Mouse (Mus musculus) adrenal gland, postnatal 4 days (tissue): ENCODE measurements around the gene Adgrg5. TPM values are rescaled to one million over a fixed set of nuclear protein-coding genes. Genes with fewer than 3 reads are reported as not detected.

Experiments used
- DNase-seq, 2 experiments: peaks; one replicate each; pipeline ENCODE4 v3.0.0; 2021 to 2022; ENCODE audit warnings: low spot score in 2 of 2, mixed read lengths in 2 of 2
- long read RNA-seq, 2 experiments: library from polyadenylated mRNA; stranded (forward); transcript quantifications; one replicate each; pipeline ENCODE4 v2.0.0; 2021
- total RNA-seq, 2 experiments: library from RNA; stranded (reverse); gene quantifications; 2 replicates each; pipeline ENCODE4 v1.2.3; 2021

Adgrg5 gene
- under 1 TPM; 0.28 to 0.42 TPM for total RNA-seq
- long read RNA-seq, experiment 1, partial matches to known transcripts: 0 of 1 reads
- long read RNA-seq, experiment 1, other reads (novel, unspliced or antisense): 1 of 1 reads
- long read RNA-seq, experiment 2, partial matches to known transcripts: 0 of 1 reads
- long read RNA-seq, experiment 2, other reads (novel, unspliced or antisense): 0 of 1 reads

DNA sequence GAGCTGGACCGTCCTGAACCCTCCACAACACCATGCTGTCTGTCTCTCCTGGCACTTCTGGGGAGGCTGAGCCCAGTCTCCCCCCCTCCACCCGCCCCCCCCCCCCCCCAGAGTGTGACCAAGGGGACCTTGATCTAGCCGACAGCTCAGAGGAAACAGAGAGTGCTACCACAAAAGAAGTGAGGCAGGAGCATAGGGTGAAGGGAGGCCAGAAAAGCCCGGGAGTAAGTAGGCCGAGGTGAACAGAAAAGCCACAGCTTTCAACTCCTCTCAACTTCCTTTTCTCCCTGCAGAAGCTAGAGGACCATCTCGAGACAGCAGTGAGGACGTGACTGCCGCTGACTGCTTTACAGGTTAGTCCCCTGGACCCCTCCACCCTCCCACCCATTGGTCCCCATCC is at the start of gene Adgrg5:
TSS of gene Adgrg5 (plus strand) at position 290 of the 400 bp plus-strand sequence.
- no peak for DNase-seq

- DNase-seq: peak; percentile 40 to 58
Measured at GRCm38 (mm10) chr8:94874358-94874757, 49.1 kb upstream of the Adgrg5 start.

GRCm38 (mm10) chr8:94875096-94875870 is 48.2 kb upstream of the Adgrg5 start:
- DNase-seq: no peak

- no peak for DNase-seq
Measured at GRCm38 (mm10) chr8:94875871-94876150, 47.7 kb upstream of the Adgrg5 start.

- peak; percentile 96 to 97 for DNase-seq
Measured at GRCm38 (mm10) chr8:94876197-94876730, 47.2 kb upstream of the Adgrg5 start, which contains the start of gene Dok4. Gene Dok4, minus strand, starts transcription at chr8:94876330.

DNA sequence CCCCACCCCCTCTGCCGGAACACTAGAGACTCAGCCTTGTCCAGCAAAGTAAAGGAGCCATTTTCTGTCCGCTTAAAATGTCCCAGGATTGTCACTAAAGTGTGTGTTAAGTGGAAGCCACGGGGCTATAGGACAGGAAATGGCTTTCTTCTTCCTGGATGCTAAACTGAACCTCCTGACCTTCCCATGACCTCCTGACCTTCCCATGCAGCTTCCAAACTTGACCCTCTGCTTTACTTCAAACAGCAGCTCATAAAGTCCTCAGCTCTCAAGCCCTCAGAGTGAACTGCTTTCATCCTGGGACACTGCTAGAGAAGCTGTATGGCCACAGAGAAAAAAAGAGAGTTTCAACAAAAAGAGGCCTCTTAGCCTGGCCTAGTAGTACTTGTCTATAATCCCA is 46.7 kb upstream of the Adgrg5 start:
- DNase-seq: no peak

DNA sequence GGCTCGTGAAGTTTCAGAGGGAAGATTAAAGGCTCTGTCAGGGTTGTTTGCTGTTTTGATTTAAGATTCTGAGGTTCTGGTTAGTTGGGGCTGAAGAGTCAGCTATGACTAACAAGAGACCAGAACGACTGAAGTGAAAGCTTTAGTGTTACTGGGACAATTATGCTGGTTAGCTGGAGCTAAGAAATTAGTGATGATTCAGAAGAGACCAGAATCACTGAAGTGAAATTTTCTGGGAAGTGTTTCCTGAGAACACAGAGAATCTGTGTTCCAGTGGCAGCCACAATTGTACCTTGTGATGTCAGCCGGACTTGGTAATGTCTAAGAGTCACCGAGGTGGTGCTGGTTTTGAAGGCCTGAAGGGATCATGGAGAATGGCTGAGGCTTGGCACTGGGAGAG is 42.8 kb upstream of the Adgrg5 start:
- no peak for DNase-seq

GRCm38 (mm10) chr8:94888383-94889036 is 35.0 kb upstream of the Adgrg5 start:
- no peak for DNase-seq

DNA sequence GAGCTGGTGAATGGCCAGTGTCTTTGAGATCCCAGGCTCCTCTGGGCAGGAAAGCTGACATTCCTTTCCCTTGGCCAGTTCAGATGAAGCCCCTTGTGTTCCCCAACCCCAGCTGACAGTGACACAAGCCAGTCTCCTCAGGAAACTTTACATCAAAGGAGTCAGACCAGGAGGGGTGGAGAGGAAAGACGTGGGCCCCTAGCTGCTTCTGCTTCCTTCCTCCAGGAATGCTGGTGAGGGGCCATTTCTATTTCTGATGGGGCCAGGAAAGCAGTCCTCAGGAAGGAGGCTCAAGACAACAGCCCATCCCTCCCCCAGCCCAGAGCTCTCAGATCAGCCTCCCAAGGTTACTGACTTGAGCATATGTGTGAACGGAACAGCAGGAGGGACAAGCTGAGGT is 30.6 kb upstream of the Adgrg5 start:
- DNase-seq: no peak

DNA sequence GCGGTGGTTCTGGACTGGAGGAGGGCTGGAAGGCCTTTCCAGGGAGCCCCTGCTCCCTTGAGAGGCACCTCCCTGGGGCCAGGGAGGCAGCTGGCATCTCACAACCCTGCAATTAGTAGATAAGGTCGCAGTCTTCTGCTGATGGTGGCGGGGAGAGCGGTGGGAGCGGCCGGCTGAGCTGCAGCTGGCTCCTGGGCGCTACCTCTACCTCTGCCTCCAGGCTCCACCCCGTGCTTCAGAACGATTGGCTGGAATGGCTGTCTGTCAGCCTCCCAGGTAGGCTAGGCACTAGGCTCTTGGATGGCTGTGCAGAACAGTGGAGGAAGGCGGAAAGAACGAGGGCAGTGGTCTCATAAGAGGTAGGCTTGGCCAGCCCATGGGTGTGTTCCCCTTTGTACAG is 24.2 kb upstream of the Adgrg5 start:
- DNase-seq: no peak

GRCm38 (mm10) chr8:94900617-94901016 is 22.9 kb upstream of the Adgrg5 start:
- no peak for DNase-seq

GRCm38 (mm10) chr8:94901031-94901430 is 22.5 kb upstream of the Adgrg5 start:
- DNase-seq: no peak

- DNase-seq: no peak
Measured at GRCm38 (mm10) chr8:94903709-94904108, 19.8 kb upstream of the Adgrg5 start.

- peak; percentile 45 to 61 for DNase-seq
Measured at GRCm38 (mm10) chr8:94904450-94905175, 18.9 kb upstream of the Adgrg5 start.

GRCm38 (mm10) chr8:94907591-94908300 is 15.7 kb upstream of the Adgrg5 start:
- no peak for DNase-seq

DNA sequence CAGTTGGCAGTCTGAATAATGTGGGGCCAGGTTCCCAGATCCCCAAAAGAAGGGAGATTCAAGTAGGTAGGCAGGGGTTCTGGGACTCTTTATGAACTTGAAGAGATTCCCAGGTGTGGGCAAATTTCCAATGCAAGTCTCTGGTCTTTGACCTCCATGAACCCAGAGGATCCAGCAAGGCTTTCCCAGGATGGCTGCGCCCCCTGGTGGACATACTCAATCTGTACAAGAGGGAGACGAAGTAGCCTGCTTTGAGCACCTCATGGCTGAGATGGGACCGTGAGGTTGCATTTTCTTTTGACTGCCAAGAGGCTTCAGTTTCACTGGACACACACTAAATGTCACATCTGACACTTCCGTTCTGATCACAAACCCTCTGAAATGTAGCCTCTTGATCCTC is 14.6 kb upstream of the Adgrg5 start:
- DNase-seq: peak; percentile 69 to 79

DNA sequence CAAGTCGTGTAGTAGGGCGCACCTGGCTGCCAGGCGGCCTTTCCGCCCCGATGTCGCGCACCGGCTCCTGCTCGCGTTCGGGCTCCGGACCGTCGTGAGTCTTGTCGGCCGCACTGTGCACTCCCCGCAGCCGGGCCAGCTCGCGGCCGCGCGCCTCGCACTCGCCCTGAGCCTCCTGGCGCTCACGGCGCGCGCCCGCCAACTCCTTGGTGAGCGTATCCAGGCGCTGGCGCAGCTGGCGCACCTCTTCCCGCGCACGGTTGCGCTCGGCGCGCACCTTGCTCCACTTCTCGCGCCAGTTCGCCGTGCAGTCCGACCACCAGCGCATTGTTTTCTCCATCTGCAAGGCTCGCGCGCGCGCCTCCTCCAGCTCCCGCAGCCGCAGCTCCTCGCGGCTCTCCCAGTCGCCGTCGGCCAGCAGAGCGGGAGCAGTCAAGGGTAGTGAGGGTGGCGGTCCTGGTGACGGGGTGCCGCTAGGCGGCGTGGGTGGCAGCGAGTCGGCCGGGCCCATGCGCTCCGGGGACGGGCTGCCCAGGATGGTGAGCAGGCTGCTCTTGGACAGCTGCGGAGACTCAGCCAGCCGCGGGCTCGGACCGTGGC is 10.3 kb upstream of the Adgrg5 start:
- peak; percentile 51 to 57 for DNase-seq

DNA sequence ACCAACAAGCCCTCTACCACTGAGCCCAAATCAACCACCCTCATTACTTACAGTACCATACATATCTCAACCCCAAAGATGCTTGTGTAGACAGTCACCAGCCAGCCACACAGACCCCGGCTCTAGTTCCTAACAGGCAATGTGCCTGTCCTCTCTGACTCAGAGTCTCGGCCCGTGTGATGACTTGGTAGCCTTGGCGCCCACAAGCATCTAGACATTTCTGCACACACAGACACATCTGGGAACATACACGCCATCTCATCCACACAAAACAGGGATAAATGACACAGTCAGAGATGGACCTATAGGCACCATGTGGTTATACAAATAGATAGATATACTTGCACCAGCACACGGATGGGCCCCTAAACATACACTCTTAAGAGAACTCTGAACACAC is 9.2 kb upstream of the Adgrg5 start:
- no peak for DNase-seq

- no peak for DNase-seq
Measured at GRCm38 (mm10) chr8:94914701-94915101, 8.8 kb upstream of the Adgrg5 start.

GRCm38 (mm10) chr8:94916311-94916959 is 7.1 kb upstream of the Adgrg5 start:
- no peak for DNase-seq
